Mouse (Mus musculus) limb, embryonic 10.5 days (tissue): ENCODE data around the gene Sema3d. TPM values are rescaled to one million over a fixed set of nuclear protein-coding genes. Genes with fewer than 3 reads are reported as not detected.
A peak's percentile ranks its signal among the peaks of the same experiment; 100 is the strongest.

Source experiments
- DNase-seq: peaks from one replicate; pipeline ENCODE4 v3.0.0-alpha.2; 2017; ENCODE audit warnings: low spot score
- H3K27ac ChIP-seq: fragments of 300-500 bp; sonication (generic); 2 replicates; pipeline ENCODE4 v1.5.1; 2016; ENCODE audit warnings: mild to moderate bottlenecking
- H3K27me3 ChIP-seq: fragments of 300-500 bp; sonication (generic); 2 replicates; pipeline ENCODE4 v1.6.1; 2016; ENCODE audit warnings: low read depth, mild to moderate bottlenecking; ENCODE audit not compliant: poor library complexity, severe bottlenecking
- H3K36me3 ChIP-seq: fragments of 300-500 bp; sonication (generic); 2 replicates; pipeline ENCODE4 v1.6.1; 2016; ENCODE audit warnings: mild to moderate bottlenecking, moderate library complexity
- H3K4me1 ChIP-seq: fragments of 300-500 bp; sonication (generic); 2 replicates; pipeline ENCODE4 v1.6.1; 2016
- H3K4me3 ChIP-seq: fragments of 300-500 bp; sonication (generic); 2 replicates; pipeline ENCODE4 v1.5.1; 2016; ENCODE audit warnings: mild to moderate bottlenecking, moderate library complexity
- H3K9me3 ChIP-seq: fragments of 300-500 bp; sonication (generic); replicated peaks from 2 replicates; pipeline ENCODE4 v1.6.1; 2016; ENCODE audit warnings: mild to moderate bottlenecking
- WGBS: fragments of 180-500 bp; shearing (Covaris S2); methylation state at CpG from one replicate; pipeline ENCODE4 v1.1.7; 2016; 5-methylcytosine and 5-hydroxymethylcytosine counted together
- polyA plus RNA-seq: library from polyadenylated mRNA; unstranded; fragments of >200 nt; fragmentation: Nextera tagmentation; extraction: Ambion mirVana; gene quantifications from 2 replicates; pipeline ENCODE4 v1.2.1, GENCODE M21; 2016

Sema3d gene
- polyA plus RNA-seq, 1 experiment from 2014 or later = 7.0 TPM

DNA sequence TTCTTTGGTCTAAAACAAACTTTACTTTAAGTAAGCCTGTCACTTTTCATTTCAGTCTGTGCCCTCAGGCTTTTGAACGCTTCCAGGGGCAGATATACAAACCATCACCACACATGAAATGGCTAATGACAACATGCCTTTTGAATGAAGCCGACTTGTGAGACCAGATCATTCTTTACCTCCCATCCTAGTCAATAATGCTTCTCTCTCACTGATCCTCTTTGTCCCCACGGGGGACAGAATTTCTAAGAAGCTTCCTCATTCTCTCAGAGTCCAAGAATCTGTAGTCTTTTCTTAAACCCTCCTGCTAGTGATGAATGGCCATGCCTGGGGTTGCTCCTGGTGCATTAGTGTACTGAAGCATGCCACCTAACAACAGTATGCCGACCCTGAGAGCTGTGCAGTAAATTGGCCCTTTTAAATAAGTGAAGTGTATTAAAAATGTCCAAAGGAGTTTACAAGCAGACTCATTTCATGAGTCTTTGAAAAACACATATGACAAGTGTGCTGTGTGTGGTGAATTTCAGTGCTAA lies 142.1 kb downstream of the Sema3d start:
- Histone ChIP-seq H3K4me3 (no peak overlapping the region), H3K27ac (no peak overlapping the region), H3K9me3 (no peaks in the 10 kb centered on the region), H3K36me3 (no peaks in the 10 kb centered on the region), H3K27me3 (no peaks in the 10 kb centered on the region), H3K4me1 (peaks cover 9% of the 10 kb centered on the region; the same call in 1 of the 2 replicates)
- no peak for DNase-seq
- 58% methylated on average over 4 of the region's 4 CpGs for WGBS

DNA sequence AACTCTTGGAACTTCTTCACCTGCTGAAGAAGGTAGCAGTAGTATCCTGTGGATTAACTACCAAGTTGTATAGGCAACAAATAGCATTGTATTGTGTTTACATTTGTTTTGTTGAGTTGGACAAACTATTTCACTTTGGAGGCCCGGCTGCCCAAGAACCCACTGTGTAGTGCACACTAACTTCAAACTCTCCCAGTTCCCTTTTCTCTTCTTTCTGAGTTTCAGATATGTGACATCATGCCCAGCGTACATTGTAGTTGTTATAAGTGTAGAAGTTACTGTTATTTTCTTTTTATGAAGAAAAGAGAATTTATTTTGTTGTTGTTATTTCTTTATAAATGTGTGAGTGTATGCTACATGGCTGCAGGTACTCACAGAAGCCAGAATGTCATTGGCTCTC lies 145.4 kb downstream of the Sema3d start:
- Histone ChIP-seq H3K4me1 (peaks cover 9% of the 10 kb centered on the region; the same call in 1 of the 2 replicates), H3K36me3 (no peaks in the 10 kb centered on the region), H3K9me3 (no peaks in the 10 kb centered on the region), H3K4me3 (no peak overlapping the region), H3K27ac (no peak overlapping the region), H3K27me3 (no peaks in the 10 kb centered on the region)
- DNase-seq = no peak
- WGBS = 97% methylated on average over 2 of the region's 2 CpGs

GRCm38 (mm10) chr5:12529771-12530170 lies 146.6 kb downstream of the Sema3d start:
- Histone ChIP-seq H3K27ac (no peak overlapping the region), H3K27me3 (no peaks in the 10 kb centered on the region), H3K9me3 (no peaks in the 10 kb centered on the region), H3K4me3 (no peak overlapping the region), H3K36me3 (no peaks in the 10 kb centered on the region), H3K4me1 (peaks cover 9% of the 10 kb centered on the region; the same call in 1 of the 2 replicates)
- 48% methylated on average over 1 of the region's 1 CpGs for WGBS
- DNase-seq = no peak

DNA sequence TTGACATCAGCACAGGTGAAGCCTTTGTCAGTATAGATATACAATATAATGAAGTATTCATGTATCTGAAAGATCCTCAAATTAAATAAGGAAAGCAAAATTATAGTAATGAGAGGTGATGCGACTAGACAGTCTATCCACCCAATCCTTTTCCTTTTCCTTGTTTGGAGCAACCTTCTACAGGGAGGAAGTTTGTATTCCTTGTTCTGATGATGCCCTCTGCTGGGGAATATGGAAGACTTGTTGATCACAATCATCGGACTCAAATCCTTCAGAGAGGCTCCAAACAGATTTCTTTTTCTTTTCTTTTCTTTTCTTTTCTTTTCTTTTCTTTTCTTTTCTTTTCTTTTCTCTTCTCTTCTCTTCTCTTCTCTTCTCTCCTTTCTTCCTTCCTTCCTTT lies 158.1 kb downstream of the Sema3d start:
- no peaks in the 10 kb centered on the region for H3K36me3 ChIP-seq
- H3K27ac ChIP-seq = no peak overlapping the region
- 48% methylated on average over 2 of the region's 2 CpGs for WGBS
- no peak for DNase-seq
- H3K4me3 ChIP-seq = no peak overlapping the region
- H3K4me1 ChIP-seq = no peaks in the 10 kb centered on the region
- H3K27me3 ChIP-seq = no peaks in the 10 kb centered on the region
- no peaks in the 10 kb centered on the region for H3K9me3 ChIP-seq

DNA sequence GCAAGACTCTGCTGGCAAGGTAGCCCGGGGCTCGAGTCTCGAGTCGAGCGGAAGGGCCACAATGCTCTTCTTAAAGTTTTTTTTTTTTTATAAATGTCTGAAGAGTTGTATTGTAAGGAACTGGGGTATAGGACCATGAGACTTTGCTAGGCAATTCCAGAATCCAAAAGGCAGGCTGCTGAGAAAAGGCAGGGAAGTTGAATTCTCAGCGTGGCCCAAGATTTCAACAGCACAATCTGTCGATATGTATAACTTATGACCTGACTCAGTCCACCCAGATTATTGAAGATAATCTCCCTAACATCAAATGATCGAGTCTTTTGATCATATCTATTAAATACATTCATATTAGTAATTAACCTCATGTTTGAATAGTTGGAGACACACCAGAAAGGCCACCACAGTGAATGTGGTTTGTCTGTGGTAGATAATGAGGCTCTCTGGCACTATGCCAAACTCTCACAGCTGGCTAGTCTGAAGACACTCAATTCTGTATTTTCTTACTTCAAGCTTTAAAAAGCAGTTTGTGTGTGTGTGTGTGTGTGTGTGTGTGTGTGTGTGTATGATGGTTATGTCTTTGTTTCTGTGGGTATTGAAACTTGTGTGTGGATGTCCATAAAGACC lies 166.0 kb downstream of the Sema3d start:
- Histone ChIP-seq H3K36me3 (no peaks in the 10 kb centered on the region), H3K9me3 (no peaks in the 10 kb centered on the region), H3K27me3 (no peaks in the 10 kb centered on the region), H3K4me1 (no peaks in the 10 kb centered on the region), H3K4me3 (no peak overlapping the region), H3K27ac (no peak overlapping the region)
- no peak for DNase-seq
- WGBS = 94% methylated on average over 8 of the region's 8 CpGs

GRCm38 (mm10) chr5:12555401-12555800 lies 172.2 kb downstream of the Sema3d start:
- Histone ChIP-seq H3K27ac (no peak overlapping the region), H3K4me1 (peaks cover 7% of the 10 kb centered on the region), H3K9me3 (no peaks in the 10 kb centered on the region), H3K36me3 (no peaks in the 10 kb centered on the region), H3K4me3 (no peak overlapping the region), H3K27me3 (no peaks in the 10 kb centered on the region)
- WGBS = 90% methylated on average over 3 of the region's 3 CpGs
- DNase-seq = no peak

DNA sequence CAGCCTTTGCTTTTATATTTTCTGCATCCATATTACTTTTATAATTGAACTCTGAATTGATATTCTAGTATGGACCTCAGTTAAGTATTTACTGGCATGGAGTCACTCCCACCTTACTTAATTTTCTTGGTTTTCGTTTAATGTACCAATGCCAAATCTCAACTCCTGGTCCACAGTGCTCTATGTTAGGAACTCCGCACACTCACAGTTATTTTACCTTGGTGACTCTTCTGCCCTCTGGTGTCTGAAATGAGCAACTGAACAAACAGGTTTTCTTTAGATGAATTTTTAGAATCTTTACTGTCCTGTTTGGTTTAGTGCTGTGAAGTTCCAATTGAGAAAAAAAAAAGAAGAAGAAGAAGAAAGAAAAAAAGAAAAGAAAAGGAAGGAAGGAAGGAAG lies 174.7 kb downstream of the Sema3d start:
- Histone ChIP-seq H3K9me3 (no peaks in the 10 kb centered on the region), H3K27me3 (no peaks in the 10 kb centered on the region)
- 47% methylated on average over 2 of the region's 2 CpGs for WGBS

DNA sequence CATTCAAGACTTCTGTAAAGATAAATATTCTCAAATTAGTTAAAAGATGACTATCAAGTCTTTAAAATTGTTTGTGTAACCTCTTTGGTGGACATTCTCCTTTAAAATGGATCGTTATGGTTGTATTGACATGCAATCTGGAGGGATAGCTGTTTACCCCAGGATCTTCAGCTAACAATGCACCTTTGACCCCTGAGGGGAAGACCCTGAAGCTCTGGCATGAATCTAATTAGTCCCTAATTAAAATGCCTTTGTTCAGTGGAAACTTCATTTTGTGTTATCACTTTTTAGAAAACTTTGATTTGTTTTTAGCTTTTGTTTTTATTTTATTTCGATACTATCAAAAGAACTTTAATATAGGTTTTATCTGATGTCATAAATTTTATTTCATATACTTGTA lies 178.6 kb downstream of the Sema3d start:
- Histone ChIP-seq H3K27ac (no peak overlapping the region), H3K9me3 (no peaks in the 10 kb centered on the region), H3K4me3 (no peak overlapping the region), H3K4me1 (peaks cover 21% of the 10 kb centered on the region), H3K36me3 (no peaks in the 10 kb centered on the region), H3K27me3 (no peaks in the 10 kb centered on the region)
- DNase-seq = no peak
- 9% methylated on average over 2 of the region's 2 CpGs for WGBS

More for the DNA sequence above, 174.7 kb downstream of the Sema3d start:
- Histone ChIP-seq H3K36me3 (no peaks in the 10 kb centered on the region), H3K4me1 (peaks cover 21% of the 10 kb centered on the region), H3K27ac (no peak overlapping the region), H3K4me3 (no peak overlapping the region)
- no peak for DNase-seq

GRCm38 (mm10) chr5:12562204-12562603 lies 179.0 kb downstream of the Sema3d start:
- Histone ChIP-seq H3K4me3 (no peak overlapping the region), H3K9me3 (no peaks in the 10 kb centered on the region), H3K36me3 (no peaks in the 10 kb centered on the region), H3K27me3 (no peaks in the 10 kb centered on the region), H3K27ac (no peak overlapping the region), H3K4me1 (peaks cover 21% of the 10 kb centered on the region)
- 39% methylated on average over 5 of the region's 5 CpGs for WGBS
- DNase-seq = peak; percentile 53

DNA sequence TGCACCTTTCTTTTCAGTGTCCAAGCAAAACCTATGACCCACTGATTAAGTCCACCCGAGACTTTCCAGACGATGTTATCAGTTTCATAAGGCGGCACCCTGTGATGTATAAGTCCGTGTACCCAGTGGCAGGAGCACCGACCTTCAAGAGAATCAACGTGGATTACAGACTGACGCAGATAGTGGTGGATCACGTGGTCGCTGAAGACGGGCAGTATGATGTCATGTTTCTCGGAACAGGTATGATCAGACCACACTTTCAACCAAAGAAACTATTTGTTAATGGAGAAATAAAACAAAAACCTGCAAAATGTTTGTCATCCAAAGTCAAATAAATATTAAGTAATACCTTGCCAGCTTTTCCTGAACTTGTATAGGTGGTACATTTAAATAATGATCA lies 179.9 kb downstream of the Sema3d start:
- Histone ChIP-seq H3K27ac (no peak overlapping the region), H3K27me3 (no peaks in the 10 kb centered on the region), H3K36me3 (no peaks in the 10 kb centered on the region), H3K4me3 (no peak overlapping the region), H3K4me1 (peaks cover 21% of the 10 kb centered on the region), H3K9me3 (no peaks in the 10 kb centered on the region)
- DNase-seq = no peak
- WGBS = 81% methylated on average over 11 of the region's 11 CpGs

DNA sequence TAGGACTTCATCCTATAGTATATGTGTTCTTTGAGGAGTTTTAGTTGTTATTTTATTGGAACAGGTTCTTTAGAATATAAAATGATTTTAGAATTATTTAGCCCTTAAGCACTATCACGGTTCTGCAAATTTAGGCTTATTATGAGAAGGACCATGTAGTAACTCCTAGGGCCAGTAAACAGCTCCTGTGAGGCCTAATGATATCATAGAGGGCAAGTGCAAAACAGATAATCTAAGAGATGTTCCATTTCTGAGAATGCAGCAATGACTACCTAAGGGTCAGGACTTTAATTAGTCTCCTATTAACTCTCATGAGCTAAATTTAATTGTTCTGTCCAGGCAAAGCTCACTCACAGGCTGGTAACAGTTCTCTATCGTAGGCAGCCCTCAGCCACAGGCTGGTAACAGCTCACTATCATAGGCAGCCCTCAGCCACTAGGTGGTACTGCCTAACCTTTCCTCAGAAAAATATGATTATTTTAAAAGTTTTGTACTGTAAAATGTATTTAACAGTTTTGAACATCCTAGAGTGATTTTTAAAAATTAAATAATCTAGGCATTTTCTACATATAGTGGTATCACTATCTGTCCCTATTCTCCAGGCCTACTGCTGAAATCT lies 181.5 kb downstream of the Sema3d start:
- no peaks in the 10 kb centered on the region for H3K9me3 ChIP-seq
- 46% methylated on average over 2 of the region's 2 CpGs for WGBS
- no peak overlapping the region for H3K27ac ChIP-seq
- H3K36me3 ChIP-seq = no peaks in the 10 kb centered on the region
- DNase-seq = peak; percentile 34
- H3K27me3 ChIP-seq = no peaks in the 10 kb centered on the region
- peaks cover 21% of the 10 kb centered on the region for H3K4me1 ChIP-seq
- H3K4me3 ChIP-seq = no peak overlapping the region

DNA sequence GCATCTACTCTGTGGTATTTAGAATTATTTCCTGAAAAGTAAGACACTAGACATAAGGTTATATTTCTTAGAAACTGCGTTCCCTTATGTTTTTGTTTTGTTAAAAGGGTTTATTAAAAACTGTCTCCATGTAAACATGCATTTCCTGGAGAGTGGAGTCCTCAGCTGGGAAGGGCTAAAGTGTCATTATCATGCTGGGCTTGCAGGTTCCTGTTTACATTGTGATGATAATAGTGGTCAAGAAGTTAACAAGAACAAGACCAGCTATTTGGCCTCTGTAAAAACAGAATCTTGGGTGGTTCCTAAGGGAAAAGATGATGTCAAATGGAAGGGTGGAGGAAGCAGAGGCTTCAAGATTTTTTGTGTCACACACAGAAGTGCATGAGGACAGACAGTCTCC lies 183.4 kb downstream of the Sema3d start:
- Histone ChIP-seq H3K36me3 (no peaks in the 10 kb centered on the region), H3K4me1 (peaks cover 2% of the 10 kb centered on the region; the same call in 1 of the 2 replicates), H3K27ac (no peak overlapping the region), H3K27me3 (no peaks in the 10 kb centered on the region), H3K9me3 (no peaks in the 10 kb centered on the region), H3K4me3 (no peak overlapping the region)
- DNase-seq = no peak
- 88% methylated on average over 1 of the region's 1 CpGs for WGBS

GRCm38 (mm10) chr5:12574551-12574950 lies 191.4 kb downstream of the Sema3d start:
- H3K27me3 ChIP-seq = no peaks in the 10 kb centered on the region
- peaks cover under 1% of the 10 kb centered on the region for H3K4me1 ChIP-seq
- H3K36me3 ChIP-seq = no peaks in the 10 kb centered on the region
- H3K9me3 ChIP-seq = no peaks in the 10 kb centered on the region
- WGBS = 76% methylated on average over 4 of the region's 4 CpGs
- DNase-seq = no peak
- no peak overlapping the region for H3K27ac ChIP-seq
- no peak overlapping the region for H3K4me3 ChIP-seq
